Mouse (Mus musculus) gastrocnemius, postnatal 25 days (tissue): ENCODE results near the gene Ap5s1. TPM values are rescaled to one million over a fixed set of nuclear protein-coding genes. Genes with fewer than 3 reads are reported as not detected.

ENCODE experiments used
- DNase-seq: peaks from one replicate; pipeline ENCODE4 v3.0.0; 2022
- long read RNA-seq, 2 experiments: library from polyadenylated mRNA; stranded (forward); transcript quantifications; one replicate each; pipeline ENCODE4 v2.0.0; 2021
- total RNA-seq, 2 experiments: library from RNA; stranded (reverse); gene quantifications; 1 replicate in 1 of 2; 2 replicates in 1 of 2; pipeline ENCODE4 v1.2.3; 2021

Gene Ap5s1
- total RNA-seq, result 10 to 100 TPM; 18.2 to 20.1 TPM
- long read RNA-seq, experiment 1, transcript Ap5s1-203 (3 exons, 1,521 nt), result major isoform, 9 of 20 reads
- long read RNA-seq, experiment 1, transcript Ap5s1-205 (2 exons, 868 nt), result minor isoform, 8 of 20 reads
- long read RNA-seq, experiment 1, partial matches to known transcripts, result 0 of 20 reads
- long read RNA-seq, experiment 1, other reads (novel, unspliced or antisense), result 1 of 20 reads
- long read RNA-seq, experiment 2, transcript Ap5s1-203 (3 exons, 1,521 nt), result major isoform, 14 of 30 reads
- long read RNA-seq, experiment 2, transcript Ap5s1-205 (2 exons, 868 nt), result minor isoform, 10 of 30 reads
- long read RNA-seq, experiment 2, partial matches to known transcripts, result 1 of 30 reads
- long read RNA-seq, experiment 2, other reads (novel, unspliced or antisense), result 2 of 30 reads

- DNase-seq, result no peak
Measured at GRCm38 (mm10) chr2:131206778-131207177, at the start of gene Ap5s1. Gene Ap5s1, plus strand, starts transcription at chr2:131207078.

- DNase-seq, result no peak
Measured at GRCm38 (mm10) chr2:131159491-131159910, 47.4 kb upstream of the Ap5s1 start.

GRCm38 (mm10) chr2:131159938-131160581 is 46.8 kb upstream of the Ap5s1 start, which contains the start of gene 1700037H04Rik:
Gene 1700037H04Rik, minus strand, starts transcription at chr2:131160081.
- peak; percentile 96 for DNase-seq

- no peak for DNase-seq
Measured at GRCm38 (mm10) chr2:131160671-131161111, 46.2 kb upstream of the Ap5s1 start.

- DNase-seq, result no peak
Measured at GRCm38 (mm10) chr2:131163924-131164323, 43.0 kb upstream of the Ap5s1 start.

- no peak for DNase-seq
Measured at GRCm38 (mm10) chr2:131166172-131166571, 40.7 kb upstream of the Ap5s1 start.

GRCm38 (mm10) chr2:131167984-131168383 is 38.9 kb upstream of the Ap5s1 start:
- no peak for DNase-seq

- no peak for DNase-seq
Measured at GRCm38 (mm10) chr2:131168914-131169313, 38.0 kb upstream of the Ap5s1 start.

- DNase-seq, result no peak
Measured at GRCm38 (mm10) chr2:131170936-131171335, 35.9 kb upstream of the Ap5s1 start.

- DNase-seq, result peak; percentile 64
Measured at GRCm38 (mm10) chr2:131171401-131172104, 35.3 kb upstream of the Ap5s1 start.

- no peak for DNase-seq
Measured at GRCm38 (mm10) chr2:131172322-131172721, 34.6 kb upstream of the Ap5s1 start.

GRCm38 (mm10) chr2:131174700-131175099 is 32.2 kb upstream of the Ap5s1 start:
- DNase-seq, result peak; percentile 34

- no peak for DNase-seq
Measured at GRCm38 (mm10) chr2:131175286-131175944, 31.5 kb upstream of the Ap5s1 start.

- no peak for DNase-seq
Measured at GRCm38 (mm10) chr2:131175945-131176309, 31.0 kb upstream of the Ap5s1 start.

- DNase-seq, result no peak
Measured at GRCm38 (mm10) chr2:131176491-131176890, 30.4 kb upstream of the Ap5s1 start.

GRCm38 (mm10) chr2:131177932-131178331 is 28.9 kb upstream of the Ap5s1 start:
- no peak for DNase-seq

GRCm38 (mm10) chr2:131178828-131179245 is 28.0 kb upstream of the Ap5s1 start:
- no peak for DNase-seq

- DNase-seq, result peak; percentile 44
Measured at GRCm38 (mm10) chr2:131179246-131179886, 27.5 kb upstream of the Ap5s1 start.

GRCm38 (mm10) chr2:131179990-131180587 is 26.8 kb upstream of the Ap5s1 start, which contains the start of gene Cenpb:
Gene Cenpb, minus strand, starts transcription at chr2:131180067.
- peak; percentile 81 for DNase-seq

- DNase-seq, result no peak
Measured at GRCm38 (mm10) chr2:131186343-131186742, 20.5 kb upstream of the Ap5s1 start.
